Mouse (Mus musculus): ENCODE results near the gene Sox30.

GRCm38 (mm10) chr11:45992087-45992486 lies 12.0 kb downstream of the Sox30 start:
- TF ChIP-seq CTCF (IDR thresholded peaks at IDR 0.05; ENCODE audit: insufficient read depth, low read length) (no peak), POLR2A (IDR thresholded peaks at IDR 0.05; ENCODE audit: borderline replicate concordance, extremely low read depth, low read depth, low read length) (no peak)
